Mouse (Mus musculus): Measurements from ENCODE around the gene Notum.

GRCm38 (mm10) chr11:120710672-120711071 lies 49.7 kb upstream of the Notum start:
- TF ChIP-seq CTCF (IDR thresholded peaks at IDR 0.05; ENCODE audit: borderline replicate concordance, insufficient read depth, low read length) (no peak), POLR2A (IDR thresholded peaks at IDR 0.05; ENCODE audit: low read depth, low read length) (no peak)
